Mouse (Mus musculus): ENCODE results near the gene Hecw2.

Hecw2 gene

DNA sequence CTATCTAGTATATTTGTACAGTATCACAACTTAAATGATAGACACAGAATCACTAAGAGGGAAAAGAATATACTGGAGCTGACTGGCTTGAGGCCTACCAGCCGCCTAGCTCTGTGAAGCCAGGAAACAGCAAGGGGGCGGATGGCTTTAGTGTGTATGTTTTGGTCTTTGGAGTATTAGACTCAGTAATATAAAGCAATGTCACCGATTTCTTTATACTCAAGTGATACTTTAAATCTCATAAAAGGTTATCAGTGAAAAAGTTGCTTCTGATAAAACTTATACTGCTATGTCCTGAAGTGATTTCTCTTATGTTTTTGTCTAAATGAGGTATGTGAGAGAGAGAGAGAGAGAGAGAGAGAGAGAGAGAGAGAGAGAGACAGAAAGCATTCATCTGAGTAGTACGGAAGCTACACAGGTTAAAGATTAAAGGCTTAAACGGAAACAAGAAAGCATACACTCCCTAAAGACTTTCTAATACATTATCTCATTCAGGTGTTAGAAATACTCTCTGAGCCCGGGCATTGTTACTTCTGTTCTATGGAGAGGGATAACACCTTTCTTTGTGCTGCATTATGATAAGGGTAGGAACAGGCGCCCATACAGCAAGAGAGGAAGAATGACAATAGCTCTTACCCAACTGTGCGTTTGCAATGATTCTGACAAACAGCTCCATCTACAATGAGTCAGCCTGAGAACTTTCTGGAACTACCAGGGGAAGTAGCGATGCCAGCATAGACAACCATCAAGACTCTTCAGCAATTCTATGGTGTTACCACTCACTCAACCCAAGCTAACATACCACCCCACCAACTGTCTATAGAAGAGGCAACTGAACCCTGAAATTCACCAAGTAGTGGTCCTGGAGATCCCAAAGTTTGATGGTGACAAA is 370.3 kb downstream of the Hecw2 start:
- DNase-seq: no peak

DNA sequence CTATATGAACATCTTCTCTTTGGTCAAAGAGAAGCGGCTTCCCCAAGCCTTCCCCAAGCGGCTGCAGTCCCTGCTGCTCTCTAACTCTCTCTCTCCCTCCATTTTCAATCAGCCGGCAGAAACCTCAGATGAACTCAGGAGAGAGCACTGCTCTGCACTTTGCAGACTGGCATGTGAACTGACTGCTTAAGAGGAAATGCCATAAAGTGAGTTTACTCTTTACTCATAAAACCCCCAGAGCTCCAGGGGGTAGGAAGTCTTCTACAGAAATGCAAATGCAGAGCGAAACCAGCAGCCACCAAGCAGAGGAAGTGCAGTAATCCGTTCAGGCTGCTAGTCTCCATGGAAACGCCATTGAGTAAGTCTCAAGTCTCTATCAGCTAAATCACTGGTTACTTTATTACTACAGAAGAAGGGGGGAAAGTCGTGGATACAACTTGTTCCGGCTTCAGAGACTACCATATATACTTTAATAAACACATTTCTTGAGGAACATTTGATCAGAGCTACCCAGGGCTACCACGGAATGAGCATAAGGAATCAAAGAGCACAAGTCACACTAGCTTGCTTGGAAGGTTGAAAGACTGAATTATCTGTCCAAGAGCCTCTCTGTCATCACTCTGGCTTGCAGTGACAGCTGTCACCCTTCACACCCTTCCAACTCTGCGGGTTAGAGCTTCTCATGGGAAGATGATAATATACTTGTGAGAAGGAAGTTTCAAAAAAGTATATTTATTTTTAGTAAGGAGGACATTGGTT is 371.1 kb downstream of the Hecw2 start:
- peak; percentile 58 to 60 for DNase-seq

DNA sequence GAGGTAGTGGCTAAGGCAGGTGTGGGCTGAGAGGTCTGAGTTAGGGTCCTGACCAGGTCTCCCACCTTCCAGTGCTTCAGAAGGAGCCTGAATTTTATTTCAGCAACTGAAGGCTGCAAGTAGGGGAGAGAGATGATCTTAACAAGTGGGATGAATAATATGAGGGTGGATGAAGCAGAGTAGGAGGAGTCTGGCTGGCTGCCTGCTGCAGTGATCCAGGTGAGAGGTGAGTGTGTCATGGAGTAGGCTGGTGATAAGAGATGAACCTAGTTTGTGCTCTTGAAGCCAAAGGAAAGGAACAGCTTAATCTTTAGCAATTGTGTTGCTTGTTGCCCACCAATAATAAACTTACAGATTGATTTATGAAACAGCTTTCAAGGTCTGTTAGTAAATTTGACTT is 373.0 kb downstream of the Hecw2 start:
- DNase-seq: no peak

- DNase-seq: no peak
These were observed 374.8 kb downstream of the Hecw2 start for GRCm38 (mm10) chr1:53820041-53820632.

DNA sequence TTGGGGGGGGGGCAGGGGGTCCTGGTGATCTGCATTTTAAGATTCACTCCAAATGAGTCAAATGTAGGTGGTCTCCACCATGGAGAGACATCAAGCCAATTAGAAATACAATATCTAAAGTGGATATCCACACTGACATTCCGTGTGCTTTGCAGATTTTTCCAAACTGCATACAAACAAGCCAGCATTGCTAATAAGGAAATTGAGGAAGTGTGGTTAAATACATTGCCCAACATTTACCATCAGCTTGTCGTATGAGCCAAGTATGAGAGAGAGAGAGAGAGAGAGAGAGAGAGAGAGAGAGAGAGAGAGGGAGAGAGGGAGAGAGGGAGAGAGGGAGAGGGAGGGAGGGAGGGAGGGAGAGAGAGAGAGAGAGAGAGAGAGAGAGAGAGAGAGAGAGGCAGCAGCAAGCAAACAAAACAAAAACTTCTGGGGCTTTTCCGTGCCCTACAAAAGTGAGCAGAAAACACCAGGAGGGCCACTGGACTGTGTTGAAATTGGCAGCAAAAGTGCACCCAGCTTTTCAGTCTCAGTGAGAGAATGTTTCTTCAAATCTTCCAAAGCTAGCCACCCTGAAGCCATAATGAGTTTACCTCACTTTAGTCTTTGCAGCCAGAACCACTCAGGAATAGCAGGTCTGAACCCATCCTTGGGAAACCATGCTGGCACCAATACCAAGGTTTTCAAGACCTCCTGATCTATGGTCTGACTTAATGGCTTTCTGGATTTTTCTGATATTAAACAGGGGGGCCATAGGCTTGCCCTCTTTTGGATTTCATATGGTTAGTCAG is 376.7 kb downstream of the Hecw2 start:
- no peak for DNase-seq

DNA sequence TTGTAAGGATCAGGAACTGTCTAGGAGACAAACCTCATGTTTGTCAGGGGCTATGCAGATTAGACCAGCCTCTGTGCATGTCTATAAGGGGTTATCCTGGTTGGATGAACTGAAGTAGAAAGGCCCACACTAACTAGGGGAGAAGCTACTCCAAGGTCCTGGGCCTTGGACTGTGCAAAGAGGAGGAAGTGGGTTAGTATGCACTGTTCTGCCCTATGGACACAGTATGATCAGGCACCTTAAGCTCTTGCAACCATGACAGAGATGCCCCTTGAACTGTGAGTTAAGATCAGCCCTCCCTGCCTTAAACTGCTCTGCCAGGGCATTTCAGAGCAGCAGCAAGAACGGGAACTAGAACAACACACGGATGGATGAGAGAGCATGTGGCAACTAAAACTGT is 378.6 kb downstream of the Hecw2 start:
- DNase-seq: no peak

- no peak for DNase-seq
These were observed 380.8 kb downstream of the Hecw2 start for GRCm38 (mm10) chr1:53814077-53814705.

DNA sequence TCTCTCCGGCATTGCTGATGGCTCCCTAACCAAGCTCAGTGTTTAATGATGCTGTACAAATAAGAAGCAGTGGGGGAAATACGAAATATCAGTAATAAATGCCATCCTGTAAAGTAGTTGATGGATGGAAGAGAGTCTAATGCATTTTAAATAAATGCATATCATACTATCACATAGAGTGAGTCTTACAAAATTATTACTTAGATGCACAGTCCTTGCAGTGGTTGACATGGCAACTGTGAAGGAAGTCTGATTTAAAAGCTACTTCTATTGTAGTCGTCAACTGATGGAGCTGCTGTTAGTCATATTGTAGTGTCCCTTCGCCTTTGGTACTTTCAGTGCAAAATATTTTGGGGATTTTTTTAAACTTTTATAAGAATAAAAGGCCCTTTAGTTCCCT is 383.0 kb downstream of the Hecw2 start:
- DNase-seq: no peak

GRCm38 (mm10) chr1:53808229-53808628 is 386.7 kb downstream of the Hecw2 start:
- DNase-seq: no peak

DNA sequence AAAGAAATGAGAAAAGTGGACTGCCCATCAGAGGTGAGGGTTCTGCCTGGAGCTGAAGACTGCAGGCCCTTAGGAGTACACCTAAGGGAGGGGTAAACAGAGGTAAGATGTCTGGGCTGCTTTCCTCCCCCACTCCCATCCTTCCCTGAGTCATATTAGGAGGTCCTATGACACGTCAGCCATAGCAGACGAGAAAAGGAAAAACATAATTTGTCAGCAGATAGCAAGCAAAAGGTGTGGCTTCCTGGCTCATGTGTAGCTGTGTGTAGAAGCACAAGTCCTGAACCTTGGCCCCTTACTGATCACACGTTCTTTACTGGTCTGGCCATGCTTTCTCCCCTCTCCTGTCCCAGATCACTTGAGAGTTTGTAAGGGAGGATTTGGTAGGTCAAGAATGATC is 397.2 kb downstream of the Hecw2 start:
- no peak for DNase-seq

GRCm38 (mm10) chr1:53797074-53797473 is 397.9 kb downstream of the Hecw2 start:
- DNase-seq: no peak

DNA sequence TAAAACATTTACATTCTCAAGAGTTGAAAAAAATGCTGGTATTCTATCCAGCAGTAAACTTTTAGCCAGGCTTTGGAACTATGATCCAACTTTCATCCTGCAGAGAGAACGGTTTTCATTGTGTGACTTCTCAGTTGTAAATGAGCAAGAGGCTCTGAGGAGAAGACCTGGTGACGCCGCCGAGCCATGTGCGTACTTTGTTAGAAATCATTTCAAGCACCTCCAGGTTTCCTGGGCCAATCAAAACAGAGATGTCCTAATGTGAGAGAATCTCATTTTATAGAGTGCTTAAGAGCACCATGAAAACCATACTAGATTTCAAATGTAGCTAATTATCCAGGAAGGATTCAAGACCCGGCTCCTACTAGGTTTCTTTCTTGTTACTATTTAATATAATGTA is 398.7 kb downstream of the Hecw2 start:
- DNase-seq: no peak

DNA sequence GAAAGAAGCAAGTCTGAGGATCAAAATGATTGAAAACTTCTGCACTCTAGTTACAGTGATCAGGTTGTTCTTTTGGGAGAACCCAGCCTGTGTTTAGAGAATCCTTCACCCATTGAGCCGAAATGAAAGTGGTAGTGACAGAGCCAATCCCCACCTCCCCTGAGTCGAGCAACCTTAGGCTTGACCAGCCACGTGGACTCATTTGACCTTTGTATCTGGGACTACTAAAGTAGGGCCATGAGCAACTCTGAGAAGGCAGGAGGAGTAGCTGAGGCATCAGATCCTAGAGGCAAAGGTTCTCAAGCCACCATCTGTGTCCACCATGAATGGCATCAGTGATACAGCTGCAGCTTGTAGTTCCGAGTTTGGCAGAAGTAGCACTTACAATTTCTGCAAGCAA is 399.4 kb downstream of the Hecw2 start:
- DNase-seq: no peak

- DNase-seq: no peak
These were observed 399.9 kb downstream of the Hecw2 start for GRCm38 (mm10) chr1:53795081-53795480.

DNA sequence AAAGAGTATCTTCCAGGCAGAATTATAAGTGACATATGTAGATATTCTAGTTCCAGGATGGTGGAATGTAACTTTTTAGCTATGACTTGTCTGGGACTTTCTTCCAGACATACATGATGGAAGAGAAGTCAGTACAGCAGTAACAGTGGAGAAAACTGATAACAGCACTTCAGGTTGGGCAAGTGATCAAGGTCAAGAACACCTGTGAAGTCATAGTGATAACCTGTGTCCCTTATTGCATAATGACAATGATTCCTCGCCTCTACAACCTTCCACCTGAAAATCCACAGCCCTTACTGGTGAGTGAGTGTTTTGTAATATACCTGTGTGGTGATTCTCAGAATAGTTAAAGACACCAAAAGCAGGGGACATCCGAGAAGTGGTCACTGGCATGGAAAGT is 400.7 kb downstream of the Hecw2 start:
- no peak for DNase-seq

GRCm38 (mm10) chr1:53791343-53791742 is 403.6 kb downstream of the Hecw2 start:
- DNase-seq: peak; percentile 63 to 81

DNA sequence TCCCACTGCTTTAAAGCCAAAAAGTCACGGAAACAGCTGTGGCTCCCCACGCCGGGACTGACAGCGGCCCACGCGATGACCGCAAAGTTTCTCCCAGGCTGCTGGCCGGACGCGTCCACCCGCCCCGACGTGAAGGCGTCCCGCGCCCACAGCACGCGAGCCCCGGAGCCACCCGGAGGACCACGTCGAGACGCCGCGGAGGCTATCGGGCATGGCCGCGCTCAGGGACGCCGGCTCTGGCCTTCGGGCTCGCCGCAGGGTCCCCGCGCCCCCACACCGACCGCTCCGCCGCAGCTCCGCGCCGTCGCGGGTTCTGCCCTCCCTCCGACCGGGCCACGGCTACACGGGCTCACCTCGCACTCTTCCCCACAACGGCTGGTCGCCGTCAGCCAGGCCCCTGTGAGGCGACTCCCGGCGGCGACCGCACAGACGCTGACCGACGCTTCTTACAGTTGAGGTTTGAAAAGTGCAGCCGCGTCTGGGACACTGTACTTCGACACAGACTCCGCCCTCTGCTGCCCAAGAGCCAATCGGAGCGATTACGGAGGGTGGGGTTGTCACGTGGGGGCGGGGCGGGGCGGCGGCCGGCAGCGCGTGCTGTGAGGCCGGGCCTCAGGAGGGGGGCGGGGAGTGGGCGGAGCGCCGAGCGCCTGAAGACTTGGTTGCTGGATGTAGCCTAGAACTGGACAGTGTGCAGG is 410.1 kb downstream of the Hecw2 start, which contains the start of gene Stk17b:
TSS of gene Stk17b (minus strand) at position 504 of the 698 bp plus-strand sequence.
- DNase-seq: peak; percentile 93

DNA sequence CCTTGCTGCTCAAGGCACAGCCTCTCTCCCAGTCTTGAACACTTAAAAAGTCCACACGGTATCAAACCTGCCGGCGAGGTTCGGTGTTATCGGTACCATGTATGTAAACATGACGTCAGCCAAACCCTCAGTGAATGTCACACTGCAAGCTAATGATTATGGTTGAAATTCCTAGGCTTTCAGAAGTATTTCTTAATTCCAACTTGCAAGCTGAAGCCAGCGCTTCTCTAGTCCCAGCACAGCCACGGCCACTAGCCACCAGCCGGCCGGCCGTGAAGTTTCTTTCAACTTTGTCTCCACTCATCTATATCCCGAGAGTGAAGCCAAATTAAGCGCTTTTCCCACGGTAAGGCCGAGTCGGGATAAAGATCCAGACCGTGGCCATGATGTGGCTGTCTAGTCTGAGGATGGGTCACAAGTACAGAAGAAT is 410.7 kb downstream of the Hecw2 start:
- peak; percentile 45 to 50 for DNase-seq

DNA sequence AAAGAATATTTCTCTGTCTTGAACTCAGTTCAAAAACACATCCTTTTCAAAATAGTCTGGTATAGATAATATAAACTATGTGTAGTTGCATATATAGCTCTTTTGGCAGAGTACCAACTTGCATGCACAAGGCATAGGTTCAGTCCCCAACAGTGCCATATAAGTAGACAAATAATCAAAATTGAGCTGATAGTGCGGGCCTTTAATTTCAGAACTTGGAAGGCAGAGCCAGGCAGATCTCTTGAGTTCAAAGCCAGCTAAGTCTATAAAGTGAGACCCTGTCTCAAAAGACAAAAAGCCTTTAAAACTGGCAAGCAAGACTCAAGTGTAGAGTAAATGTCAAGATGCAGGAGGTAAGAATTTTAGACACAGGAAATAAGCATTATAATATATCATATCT is 412.0 kb downstream of the Hecw2 start:
- no peak for DNase-seq

DNA sequence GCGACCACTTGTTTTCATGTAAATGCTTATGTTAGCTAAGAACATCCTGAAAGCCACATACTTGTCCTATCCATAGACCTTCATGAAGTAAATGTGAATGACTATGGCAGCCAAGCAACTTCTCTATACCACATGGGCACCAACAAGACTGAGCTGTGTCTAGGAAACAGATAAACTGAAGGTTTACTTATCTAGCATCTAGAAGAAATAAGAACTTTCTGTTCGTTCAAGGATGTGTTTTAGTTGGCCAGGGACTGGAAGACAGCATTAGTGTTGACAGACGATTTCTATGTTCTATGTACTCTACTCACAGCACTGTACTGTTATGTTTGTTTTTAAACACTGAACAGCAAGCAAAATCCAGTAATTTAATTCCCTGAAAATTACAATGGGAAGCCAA is 412.9 kb downstream of the Hecw2 start:
- DNase-seq: no peak

DNA sequence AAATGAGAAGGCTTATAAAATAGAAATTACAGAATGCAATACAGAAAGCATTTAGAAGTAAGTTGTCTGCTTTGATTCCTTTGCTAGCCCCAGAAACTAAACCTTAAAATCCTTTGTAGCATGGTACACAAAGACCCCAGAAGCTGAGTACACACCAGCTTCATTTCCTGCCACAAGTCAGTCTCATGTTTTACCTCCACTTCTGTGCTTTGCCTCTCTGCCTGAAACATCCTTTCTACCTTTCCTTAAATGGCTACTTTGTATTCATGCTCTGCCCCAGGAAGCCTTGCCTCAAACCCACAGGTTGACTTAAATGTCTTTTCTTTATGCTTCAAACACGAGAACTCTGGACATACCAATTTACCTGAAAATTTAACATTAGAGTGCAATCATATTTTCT is 413.7 kb downstream of the Hecw2 start:
- DNase-seq: no peak
